Mouse (Mus musculus): Measurements from ENCODE around the gene Srrm2. TPM values are rescaled to one million over a fixed set of nuclear protein-coding genes. Genes with fewer than 3 reads are reported as not detected.
"Not testable (repeated sequence)": the region's sequence is repeated elsewhere in the genome, so short reads cannot be mapped to it uniquely, and the experiment has no call there.

Srrm2 gene
- polyA plus RNA-seq, 1 experiment from 2014 or later = 502 TPM

GRCm38 (mm10) chr17:23771284-23772218, 18.8 kb upstream of the Srrm2 start, which contains the start of gene Flywch1:
Flywch1 (minus strand) TSS chr17:23771602.
- Histone ChIP-seq H3K4me3 (peak within 1 kb of the TSS; percentile 94), H3K27me3 (no peaks in the 10 kb centered on the region), H3K27ac (replicated peaks) (peak within 1 kb of the TSS; percentile 94), H3K36me3 (peaks cover 9% of the 10 kb centered on the region; the same call in 1 of the 2 replicates), H3K9me3 (no peaks in the 10 kb centered on the region), H3K4me1 (replicated peaks) (peaks cover 27% of the 10 kb centered on the region), H3K9ac (peak within 1 kb of the TSS; percentile 97), H3K4me2 (peak within 1 kb of the TSS; percentile 67)
- 3% methylated on average over 49 of the region's 58 CpGs for WGBS
- ATAC-seq (ENCODE audit: low FRiP score, low read depth) = peak; percentile 97

GRCm38 (mm10) chr17:23772219-23772556, 18.1 kb upstream of the Srrm2 start:
- Histone ChIP-seq H3K9ac (peak overlapping the region; percentile 29; the same call in 1 of the 2 replicates), H3K27ac (replicated peaks) (peak overlapping the region; percentile 77), H3K4me3 (peak overlapping the region; percentile 94), H3K4me1 (replicated peaks) (peaks cover 27% of the 10 kb centered on the region), H3K4me2 (peak overlapping the region; percentile 67)
- 77% methylated on average over 2 of the region's 2 CpGs for WGBS
- not testable (repeated sequence) for H3K36me3 ChIP-seq; ATAC-seq (ENCODE audit: low FRiP score, low read depth); H3K9me3 ChIP-seq; H3K27me3 ChIP-seq

- Histone ChIP-seq H3K4me3 (no peak overlapping the region), H3K4me1 (replicated peaks) (peaks cover 27% of the 10 kb centered on the region), H3K4me2 (no peak overlapping the region), H3K9me3 (no peaks in the 10 kb centered on the region), H3K27me3 (no peaks in the 10 kb centered on the region), H3K36me3 (no peaks in the 10 kb centered on the region), H3K9ac (no peak overlapping the region), H3K27ac (replicated peaks) (no peak overlapping the region)
- 78% methylated on average over 6 of the region's 6 CpGs for WGBS
- no peak for ATAC-seq (ENCODE audit: low FRiP score, low read depth)
Observed at GRCm38 (mm10) chr17:23773676-23774075, 16.7 kb upstream of the Srrm2 start.

- no peaks in the 10 kb centered on the region for H3K36me3 ChIP-seq
- H3K27ac ChIP-seq (replicated peaks) = no peak overlapping the region
- H3K27me3 ChIP-seq = no peaks in the 10 kb centered on the region
- no peaks in the 10 kb centered on the region for H3K9me3 ChIP-seq
- H3K9ac ChIP-seq = no peak overlapping the region
- ATAC-seq (ENCODE audit: low FRiP score, low read depth) = no peak
- H3K4me1 ChIP-seq (replicated peaks) = peaks cover 27% of the 10 kb centered on the region
- H3K4me3 ChIP-seq = no peak overlapping the region
- 9% methylated on average over 12 of the region's 12 CpGs for WGBS
- peak overlapping the region; percentile 27; the same call in 1 of the 2 replicates for H3K4me2 ChIP-seq
Observed at GRCm38 (mm10) chr17:23774090-23774489, 16.2 kb upstream of the Srrm2 start.

GRCm38 (mm10) chr17:23776216-23776615, 14.1 kb upstream of the Srrm2 start:
- Histone ChIP-seq H3K36me3 (no peaks in the 10 kb centered on the region), H3K4me3 (no peak overlapping the region), H3K27ac (replicated peaks) (no peak overlapping the region), H3K4me1 (replicated peaks) (peaks cover 13% of the 10 kb centered on the region; the same call in 1 of the 2 replicates), H3K27me3 (no peaks in the 10 kb centered on the region), H3K4me2 (no peak overlapping the region), H3K9me3 (no peaks in the 10 kb centered on the region), H3K9ac (no peak overlapping the region)
- 78% methylated on average over 10 of the region's 10 CpGs for WGBS
- no peak for ATAC-seq (ENCODE audit: low FRiP score, low read depth)

- H3K27me3 ChIP-seq = no peaks in the 10 kb centered on the region
Observed at GRCm38 (mm10) chr17:23777141-23777540, 13.2 kb upstream of the Srrm2 start.

GRCm38 (mm10) chr17:23778447-23778846, 11.9 kb upstream of the Srrm2 start:
- Histone ChIP-seq H3K4me2 (no peak overlapping the region), H3K36me3 (no peaks in the 10 kb centered on the region), H3K27me3 (no peaks in the 10 kb centered on the region), H3K27ac (replicated peaks) (no peak overlapping the region), H3K9me3 (no peaks in the 10 kb centered on the region), H3K4me1 (replicated peaks) (peaks cover 7% of the 10 kb centered on the region; the same call in 1 of the 2 replicates), H3K4me3 (no peak overlapping the region), H3K9ac (no peak overlapping the region)
- ATAC-seq (ENCODE audit: low FRiP score, low read depth) = no peak
- WGBS = 74% methylated on average over 2 of the region's 2 CpGs

More at GRCm38 (mm10) chr17:23777141-23777540, 13.2 kb upstream of the Srrm2 start:
- Histone ChIP-seq H3K9me3 (no peaks in the 10 kb centered on the region), H3K4me2 (no peak overlapping the region), H3K9ac (no peak overlapping the region), H3K36me3 (no peaks in the 10 kb centered on the region), H3K4me1 (replicated peaks) (peaks cover 8% of the 10 kb centered on the region; the same call in 1 of the 2 replicates), H3K4me3 (no peak overlapping the region), H3K27ac (replicated peaks) (no peak overlapping the region)
- no peak for ATAC-seq (ENCODE audit: low FRiP score, low read depth)
- 91% methylated on average over 2 of the region's 2 CpGs for WGBS

GRCm38 (mm10) chr17:23783352-23783751, 7.0 kb upstream of the Srrm2 start:
- Histone ChIP-seq H3K4me2 (no peak overlapping the region), H3K27ac (replicated peaks) (no peak overlapping the region), H3K9me3 (no peaks in the 10 kb centered on the region), H3K36me3 (no peaks in the 10 kb centered on the region), H3K4me3 (no peak overlapping the region), H3K9ac (no peak overlapping the region), H3K27me3 (no peaks in the 10 kb centered on the region), H3K4me1 (replicated peaks) (peaks cover 11% of the 10 kb centered on the region)
- no peak for ATAC-seq (ENCODE audit: low FRiP score, low read depth)

GRCm38 (mm10) chr17:23785561-23786471, 4.5 kb upstream of the Srrm2 start, which contains the start of gene Flywch2:
Flywch2 (minus strand) TSS chr17:23786081.
- peak; percentile 93 for ATAC-seq (ENCODE audit: low FRiP score, low read depth)
- WGBS = 2% methylated on average over 43 of the region's 43 CpGs
- H3K27ac ChIP-seq (replicated peaks) = peak within 1 kb of the TSS; percentile 95

GRCm38 (mm10) chr17:23786510-23786931, 3.8 kb upstream of the Srrm2 start:
- peak overlapping the region; percentile 95 for H3K27ac ChIP-seq (replicated peaks)
- H3K9ac ChIP-seq = peak overlapping the region; percentile 82
- no peaks in the 10 kb centered on the region for H3K36me3 ChIP-seq
- H3K4me1 ChIP-seq (replicated peaks) = peaks cover 31% of the 10 kb centered on the region
- peak; percentile 74 for ATAC-seq (ENCODE audit: low FRiP score, low read depth)
- no peaks in the 10 kb centered on the region for H3K27me3 ChIP-seq
- peak overlapping the region; percentile 75 for H3K4me2 ChIP-seq
- WGBS = 7% methylated on average over 13 of the region's 13 CpGs
- H3K4me3 ChIP-seq = peak overlapping the region; percentile 77
- H3K9me3 ChIP-seq = no peaks in the 10 kb centered on the region

More at GRCm38 (mm10) chr17:23785561-23786471, 4.5 kb upstream of the Srrm2 start, which contains the start of gene Flywch2:
- Histone ChIP-seq H3K27me3 (no peaks in the 10 kb centered on the region), H3K4me3 (peak within 1 kb of the TSS; percentile 77), H3K4me1 (replicated peaks) (peaks cover 25% of the 10 kb centered on the region), H3K9ac (peak within 1 kb of the TSS; percentile 82), H3K4me2 (peak within 1 kb of the TSS; percentile 75), H3K36me3 (no peaks in the 10 kb centered on the region), H3K9me3 (no peaks in the 10 kb centered on the region)

GRCm38 (mm10) chr17:23788973-23789372, 1.4 kb upstream of the Srrm2 start:
- Histone ChIP-seq H3K9me3 (no peaks in the 10 kb centered on the region), H3K27ac (replicated peaks) (no peak overlapping the region), H3K9ac (no peak overlapping the region), H3K4me2 (no peak overlapping the region), H3K36me3 (no peaks in the 10 kb centered on the region), H3K27me3 (no peaks in the 10 kb centered on the region), H3K4me3 (no peak overlapping the region), H3K4me1 (replicated peaks) (peaks cover 44% of the 10 kb centered on the region)
- no peak for ATAC-seq (ENCODE audit: low FRiP score, low read depth)
- WGBS = 93% methylated on average over 4 of the region's 4 CpGs

Measured in hindbrain, embryonic 15.5 days (tissue).